Mouse (Mus musculus) neural tube, embryonic 14.5 days (tissue): ENCODE results near the gene Tenm2. TPM values are rescaled to one million over a fixed set of nuclear protein-coding genes. Genes with fewer than 3 reads are reported as not detected.

Source experiments
- ATAC-seq: fragments of 200-750 bp; cut with Nextera tagmentation; 2 replicates; pipeline ENCODE4 v1.8.0; 2017; ENCODE audit warnings: low read depth, mild to moderate bottlenecking, moderate TSS enrichment, moderate library complexity
- H3K27ac ChIP-seq: fragments of 300-500 bp; sonication (generic); 2 replicates; pipeline ENCODE4 v1.5.1; 2014; ENCODE audit warnings: low read depth, mild to moderate bottlenecking, control low read depth, low read length, moderate library complexity, mixed read lengths
- H3K27me3 ChIP-seq: fragments of 300-500 bp; sonication (generic); 2 replicates; pipeline ENCODE4 v1.6.1; 2014; ENCODE audit warnings: low read length; ENCODE audit not compliant: control insufficient read depth, insufficient read depth
- H3K36me3 ChIP-seq: fragments of 300-500 bp; sonication (generic); 2 replicates; pipeline ENCODE4 v1.6.1; 2014; ENCODE audit warnings: low read length, mixed read lengths; ENCODE audit not compliant: control insufficient read depth, insufficient read depth
- H3K4me1 ChIP-seq: fragments of 300-500 bp; sonication (generic); 2 replicates; pipeline ENCODE4 v1.6.1; 2014; ENCODE audit warnings: low read length; ENCODE audit not compliant: control insufficient read depth, insufficient read depth
- H3K4me2 ChIP-seq: fragments of 300-500 bp; sonication (generic); 2 replicates; pipeline ENCODE4 v1.6.1; 2014; ENCODE audit warnings: mild to moderate bottlenecking, low read depth, low read length, control low read depth
- H3K4me3 ChIP-seq: fragments of 300-500 bp; sonication (generic); 2 replicates; pipeline ENCODE4 v1.5.1; 2014; ENCODE audit warnings: low read depth, low read length, control low read depth, mixed read lengths
- H3K9ac ChIP-seq: fragments of 300-500 bp; sonication (generic); replicated peaks from 2 replicates; pipeline ENCODE4 v1.6.1; 2014; ENCODE audit warnings: low read depth, mild to moderate bottlenecking, control low read depth, low read length, mixed read lengths
- H3K9me3 ChIP-seq: fragments of 300-500 bp; sonication (generic); 2 replicates; pipeline ENCODE4 v1.6.1; 2016; ENCODE audit warnings: low read length; ENCODE audit not compliant: control insufficient read depth
- WGBS: fragments of 180-500 bp; shearing (Covaris S2); extraction: QIAGEN DNeasy Blood & Tissue Kit; methylation state at CpG from one replicate; pipeline ENCODE4 v1.1.7; 2014; 5-methylcytosine and 5-hydroxymethylcytosine counted together
- polyA plus RNA-seq: library from polyadenylated mRNA; unstranded; fragments of >200 nt; fragmentation: Nextera tagmentation; extraction: Ambion mirVana; gene quantifications from 2 replicates; pipeline ENCODE4 v1.2.1, GENCODE M21; 2014

Gene Tenm2
- polyA plus RNA-seq, 1 experiment from 2014 or later, result 32.2 TPM

- Histone ChIP-seq H3K9ac (no peak overlapping the region), H3K36me3 (no peaks in the 10 kb centered on the region), H3K9me3 (no peaks in the 10 kb centered on the region), H3K4me2 (no peak overlapping the region), H3K27ac (no peak overlapping the region), H3K4me1 (no peaks in the 10 kb centered on the region), H3K4me3 (no peak overlapping the region), H3K27me3 (no peaks in the 10 kb centered on the region)
- WGBS, result 82% methylated on average over 2 of the region's 2 CpGs
- ATAC-seq, result no peak
These were observed 92.3 kb downstream of the Tenm2 start for GRCm38 (mm10) chr11:37143478-37143877.

GRCm38 (mm10) chr11:37128893-37129292, 106.9 kb downstream of the Tenm2 start:
- no peak for ATAC-seq
- 60% methylated on average over 2 of the region's 2 CpGs for WGBS

GRCm38 (mm10) chr11:37118058-37118457, 117.7 kb downstream of the Tenm2 start:
- H3K4me2 ChIP-seq, result no peak overlapping the region
- H3K9ac ChIP-seq, result no peak overlapping the region
- H3K9me3 ChIP-seq, result no peaks in the 10 kb centered on the region
- H3K4me3 ChIP-seq, result no peak overlapping the region
- H3K36me3 ChIP-seq, result no peaks in the 10 kb centered on the region
- no peaks in the 10 kb centered on the region for H3K27me3 ChIP-seq
- no peak overlapping the region for H3K27ac ChIP-seq
- no peak for ATAC-seq
- H3K4me1 ChIP-seq, result peaks cover 3% of the 10 kb centered on the region; the same call in 1 of the 2 replicates

More at GRCm38 (mm10) chr11:37128893-37129292, 106.9 kb downstream of the Tenm2 start:
- no peak overlapping the region for H3K27ac ChIP-seq
- H3K36me3 ChIP-seq, result no peaks in the 10 kb centered on the region
- no peak overlapping the region for H3K4me3 ChIP-seq
- no peaks in the 10 kb centered on the region for H3K27me3 ChIP-seq
- no peak overlapping the region for H3K9ac ChIP-seq
- H3K4me2 ChIP-seq, result no peak overlapping the region
- H3K9me3 ChIP-seq, result no peaks in the 10 kb centered on the region
- no peaks in the 10 kb centered on the region for H3K4me1 ChIP-seq

GRCm38 (mm10) chr11:37115188-37115587, 120.6 kb downstream of the Tenm2 start:
- Histone ChIP-seq H3K4me1 (peaks cover 3% of the 10 kb centered on the region; the same call in 1 of the 2 replicates), H3K27ac (no peak overlapping the region), H3K4me2 (no peak overlapping the region), H3K4me3 (no peak overlapping the region), H3K36me3 (no peaks in the 10 kb centered on the region), H3K27me3 (no peaks in the 10 kb centered on the region), H3K9me3 (no peaks in the 10 kb centered on the region), H3K9ac (no peak overlapping the region)
- ATAC-seq, result no peak
- 28% methylated on average over 4 of the region's 4 CpGs for WGBS

- no peaks in the 10 kb centered on the region for H3K27me3 ChIP-seq
- H3K36me3 ChIP-seq, result no peaks in the 10 kb centered on the region
- no peak for ATAC-seq
- H3K9me3 ChIP-seq, result no peaks in the 10 kb centered on the region
- H3K9ac ChIP-seq, result no peak overlapping the region
- no peaks in the 10 kb centered on the region for H3K4me1 ChIP-seq
- no peak overlapping the region for H3K27ac ChIP-seq
- no peak overlapping the region for H3K4me2 ChIP-seq
- H3K4me3 ChIP-seq, result no peak overlapping the region
- WGBS, result 77% methylated on average over 2 of the region's 2 CpGs
These were observed 128.7 kb downstream of the Tenm2 start for GRCm38 (mm10) chr11:37107069-37107468.

GRCm38 (mm10) chr11:37079403-37079802, 156.4 kb downstream of the Tenm2 start:
- Histone ChIP-seq H3K36me3 (no peaks in the 10 kb centered on the region), H3K27ac (no peak overlapping the region)
- WGBS, result 90% methylated on average over 5 of the region's 5 CpGs

GRCm38 (mm10) chr11:37076989-37077598, 158.7 kb downstream of the Tenm2 start:
- 73% methylated on average over 5 of the region's 5 CpGs for WGBS
- no peak for ATAC-seq
- no peaks in the 10 kb centered on the region for H3K27me3 ChIP-seq

More at GRCm38 (mm10) chr11:37079403-37079802, 156.4 kb downstream of the Tenm2 start:
- H3K4me3 ChIP-seq, result no peak overlapping the region
- no peak overlapping the region for H3K4me2 ChIP-seq
- no peaks in the 10 kb centered on the region for H3K4me1 ChIP-seq
- ATAC-seq, result no peak
- H3K9ac ChIP-seq, result no peak overlapping the region
- no peaks in the 10 kb centered on the region for H3K9me3 ChIP-seq
- H3K27me3 ChIP-seq, result no peaks in the 10 kb centered on the region

GRCm38 (mm10) chr11:37075349-37075748, 160.4 kb downstream of the Tenm2 start:
- Histone ChIP-seq H3K27ac (no peak overlapping the region), H3K27me3 (no peaks in the 10 kb centered on the region), H3K4me3 (no peak overlapping the region), H3K4me1 (no peaks in the 10 kb centered on the region), H3K9ac (no peak overlapping the region), H3K4me2 (no peak overlapping the region), H3K9me3 (no peaks in the 10 kb centered on the region), H3K36me3 (no peaks in the 10 kb centered on the region)
- no peak for ATAC-seq
- WGBS, result 86% methylated on average over 10 of the region's 10 CpGs

More at GRCm38 (mm10) chr11:37076989-37077598, 158.7 kb downstream of the Tenm2 start:
- Histone ChIP-seq H3K4me2 (no peak overlapping the region), H3K27ac (no peak overlapping the region), H3K9ac (no peak overlapping the region), H3K4me1 (no peaks in the 10 kb centered on the region), H3K4me3 (no peak overlapping the region), H3K36me3 (no peaks in the 10 kb centered on the region), H3K9me3 (no peaks in the 10 kb centered on the region)

- H3K36me3 ChIP-seq, result no peaks in the 10 kb centered on the region
- no peaks in the 10 kb centered on the region for H3K4me1 ChIP-seq
- 25% methylated on average over 3 of the region's 3 CpGs for WGBS
- H3K9me3 ChIP-seq, result no peaks in the 10 kb centered on the region
- no peak overlapping the region for H3K9ac ChIP-seq
- H3K4me3 ChIP-seq, result no peak overlapping the region
- H3K27ac ChIP-seq, result no peak overlapping the region
- no peaks in the 10 kb centered on the region for H3K27me3 ChIP-seq
- no peak for ATAC-seq
- no peak overlapping the region for H3K4me2 ChIP-seq
These were observed 170.3 kb downstream of the Tenm2 start for GRCm38 (mm10) chr11:37065459-37065858.
